Mouse (Mus musculus) T-helper 2 cell (primary cell): ENCODE measurements around the gene Adamts7.

Experiments used
- in situ Hi-C: fragments of 300-600 bp; cut with MboI, MseI; formaldehyde crosslinking; loops from one replicate; pipeline ENCODE4 v1.15.1; 2025; ENCODE audit warnings: high pct_unique_total_duplicates

The Adamts7 gene

DNA sequence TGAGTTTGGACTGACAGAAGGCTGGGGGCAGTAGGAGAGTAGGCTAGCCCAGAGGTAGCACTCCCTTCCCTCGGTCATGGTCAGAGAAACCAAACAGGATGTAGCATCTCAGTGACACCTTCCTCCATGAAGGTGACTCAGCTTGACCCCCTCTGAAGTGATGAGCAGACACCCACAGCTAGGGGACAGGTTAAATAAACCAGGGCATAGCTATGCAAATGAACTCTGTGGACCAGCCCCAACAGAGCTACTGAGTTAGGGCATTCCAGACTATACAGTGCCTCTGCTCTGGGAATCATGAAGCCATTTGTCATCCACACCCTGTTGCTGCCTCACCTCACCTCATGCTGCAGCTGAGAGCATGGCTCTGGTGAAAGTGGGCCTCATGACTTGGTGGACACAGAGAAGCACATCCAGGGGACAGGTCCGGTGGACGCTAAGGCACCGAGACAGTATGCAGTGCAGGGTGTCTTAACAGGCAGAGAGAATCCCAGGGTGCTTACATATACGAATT lies 71.1 kb downstream of the Adamts7 start:
- in situ Hi-C loops, result no loop called here

DNA sequence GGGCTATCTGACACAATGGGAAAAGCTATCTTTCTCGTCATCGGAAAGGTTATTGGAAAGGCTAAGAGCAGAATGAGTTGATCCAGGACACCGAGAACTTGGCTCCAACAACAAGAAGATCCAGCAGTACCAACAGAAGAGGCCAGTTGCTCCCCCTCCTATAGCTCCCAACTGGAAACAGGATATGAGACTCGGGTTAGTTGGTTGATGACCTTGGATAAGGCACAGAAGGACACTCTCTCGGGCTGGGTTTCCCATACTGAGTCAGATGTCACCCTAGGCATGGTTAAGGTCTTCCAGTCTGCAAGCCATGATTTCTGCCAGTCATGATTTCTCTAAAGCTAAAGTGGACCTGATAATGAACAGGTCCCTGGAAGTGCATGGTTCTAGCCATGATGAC lies 71.9 kb downstream of the Adamts7 start:
- in situ Hi-C loops, result no loop called here

DNA sequence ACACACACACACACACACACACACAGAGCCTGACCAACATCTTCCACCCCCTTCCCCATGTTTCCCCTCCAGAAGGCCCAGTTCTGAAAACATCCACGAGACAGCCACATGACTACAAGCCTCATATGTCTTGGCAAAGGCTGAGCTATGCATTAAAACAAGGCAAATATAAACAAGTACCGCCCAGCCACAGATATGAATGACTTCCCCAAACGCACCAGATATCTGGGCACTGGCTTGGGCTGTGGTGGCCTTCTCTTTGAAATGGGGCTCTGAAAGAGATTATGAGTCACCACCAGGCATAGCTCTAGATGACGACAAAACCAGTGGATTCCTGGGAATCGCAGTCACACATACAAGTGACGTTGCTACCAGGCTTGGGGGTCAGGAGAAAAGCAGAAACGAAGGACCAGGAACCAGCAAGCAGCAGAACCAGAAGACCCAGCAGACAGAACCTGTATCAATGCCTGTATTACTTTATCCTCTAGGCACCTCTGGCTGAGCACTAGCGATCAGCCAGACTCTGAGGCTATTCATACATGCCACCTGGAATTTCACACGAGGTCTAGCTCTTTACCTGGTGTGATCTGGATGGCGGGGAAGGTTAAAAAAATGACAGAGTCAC lies 72.5 kb downstream of the Adamts7 start:
- in situ Hi-C loops, result no loop called here

DNA sequence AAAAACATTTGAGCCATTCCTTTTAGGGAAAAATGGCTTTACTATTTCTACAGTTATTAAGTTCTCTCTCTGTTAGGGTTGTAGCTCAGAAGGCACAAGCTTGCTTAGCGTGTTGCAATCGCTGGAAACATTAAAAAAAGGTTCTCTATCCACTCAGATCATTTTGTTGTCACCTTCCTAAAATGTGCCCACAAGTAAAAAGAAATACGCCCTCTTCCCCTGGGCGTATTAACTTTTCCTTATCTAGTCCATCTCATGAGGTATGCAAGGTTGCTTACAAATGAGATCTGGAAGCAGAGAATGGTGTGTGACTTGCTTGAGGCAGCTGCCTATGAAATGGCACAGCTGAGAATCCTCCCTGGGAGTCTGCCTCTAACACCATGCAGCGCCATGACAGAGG lies 73.9 kb downstream of the Adamts7 start:
- in situ Hi-C loops, result no loop called here

DNA sequence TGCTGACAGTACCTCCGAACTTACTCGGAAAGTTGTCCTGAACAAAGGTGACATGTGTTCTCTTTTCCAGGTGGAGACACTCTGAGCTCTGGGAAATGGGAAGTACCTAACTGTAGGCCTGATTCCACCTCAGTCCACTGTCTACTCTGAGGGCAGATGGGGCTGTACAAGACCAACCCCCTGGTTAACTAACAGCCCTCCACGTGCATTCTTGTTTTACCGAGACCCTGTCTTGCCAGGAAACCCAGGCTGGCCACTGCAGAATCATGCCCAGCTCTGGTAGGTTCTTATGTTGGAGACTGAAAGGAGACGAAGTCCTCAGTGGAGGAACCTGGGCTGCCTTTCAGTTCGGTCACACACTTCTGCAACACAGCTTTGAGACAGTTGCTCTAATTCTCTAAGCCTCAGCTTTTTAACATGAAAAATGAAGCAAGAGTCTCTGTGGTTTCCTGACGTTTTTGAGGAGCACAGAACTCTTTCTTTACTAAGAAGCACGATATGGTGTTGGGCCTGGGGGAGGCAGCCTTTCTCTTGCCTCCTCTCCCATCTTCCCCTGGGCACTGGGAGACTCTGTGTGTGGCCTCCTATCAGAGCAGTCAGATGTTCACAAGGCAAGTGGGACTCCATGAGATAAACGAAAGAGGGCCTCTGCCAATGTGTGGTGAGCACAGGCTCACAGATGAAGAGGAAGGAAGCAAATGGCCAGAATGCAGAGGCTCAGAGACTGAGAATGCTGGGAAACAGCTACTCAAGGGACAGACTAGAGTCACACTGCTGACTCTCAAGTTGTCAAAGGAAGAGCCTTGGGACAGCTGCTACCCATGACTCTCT lies 74.6 kb downstream of the Adamts7 start:
- in situ Hi-C loops, result no loop called here

DNA sequence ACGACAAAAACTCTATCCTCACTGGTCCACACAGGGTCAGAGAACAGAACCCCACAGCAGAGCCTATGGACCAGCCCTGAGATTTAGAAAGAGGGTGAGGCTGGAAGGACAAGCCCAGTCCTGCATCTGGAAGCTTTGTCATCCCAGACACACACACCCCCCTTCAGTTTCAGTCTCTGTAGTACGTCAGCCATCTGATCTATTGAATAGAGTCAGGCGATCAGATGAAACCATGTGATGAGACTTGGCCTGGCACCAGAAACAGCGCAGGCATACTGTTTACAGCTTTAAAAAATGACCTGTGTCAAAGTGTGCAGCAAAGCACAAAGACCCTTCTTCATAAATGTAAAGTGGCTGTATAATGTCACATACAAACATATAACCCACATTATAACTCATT lies 77.7 kb downstream of the Adamts7 start:
- in situ Hi-C loops, result loop anchor here (10.0 kb wide), 1 partner anchor 116 kb away; no protein-coding TSS in a partner anchor

DNA sequence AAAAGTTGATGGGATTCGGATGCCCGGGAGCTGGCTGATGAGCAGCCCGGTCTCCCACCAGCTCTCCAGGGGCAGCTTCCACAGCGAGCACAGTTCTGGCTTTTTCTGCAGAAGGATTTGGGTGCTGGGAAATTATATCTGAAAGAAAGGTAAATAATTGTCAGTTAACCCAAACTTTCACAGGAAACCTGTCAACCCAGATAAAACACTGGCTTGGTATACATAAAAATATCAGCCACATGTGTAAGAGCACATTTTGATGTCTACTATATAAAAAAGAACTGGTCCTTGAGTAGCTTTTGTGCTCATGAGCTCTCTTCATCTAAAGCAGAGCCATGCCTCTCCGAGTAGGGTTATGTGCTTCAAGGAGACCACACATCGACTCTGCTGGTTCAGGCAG lies 78.2 kb downstream of the Adamts7 start:
- in situ Hi-C loops, result loop anchor here (10.0 kb wide), 1 partner anchor 116 kb away; no protein-coding TSS in a partner anchor

DNA sequence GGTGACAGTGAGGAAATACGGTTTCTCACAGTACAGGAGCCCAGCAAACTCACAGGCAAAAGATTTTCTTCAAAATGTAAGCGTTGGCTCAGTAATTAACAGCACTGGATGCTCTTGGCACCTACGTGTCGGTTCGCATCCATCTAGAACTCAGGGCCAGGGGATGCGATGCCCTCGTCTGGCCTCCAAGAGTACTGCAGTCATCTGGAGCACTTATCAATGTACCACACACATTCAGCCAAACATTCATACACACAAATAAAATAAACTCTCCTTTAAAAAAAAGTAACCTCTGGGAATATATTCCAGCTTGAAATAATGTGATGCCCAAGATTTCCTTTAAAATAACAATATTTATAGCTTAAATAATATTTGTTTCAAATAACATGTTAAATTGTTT lies 78.7 kb downstream of the Adamts7 start:
- in situ Hi-C loops, result loop anchor here (10.0 kb wide), 1 partner anchor 117 kb away; no protein-coding TSS in a partner anchor

DNA sequence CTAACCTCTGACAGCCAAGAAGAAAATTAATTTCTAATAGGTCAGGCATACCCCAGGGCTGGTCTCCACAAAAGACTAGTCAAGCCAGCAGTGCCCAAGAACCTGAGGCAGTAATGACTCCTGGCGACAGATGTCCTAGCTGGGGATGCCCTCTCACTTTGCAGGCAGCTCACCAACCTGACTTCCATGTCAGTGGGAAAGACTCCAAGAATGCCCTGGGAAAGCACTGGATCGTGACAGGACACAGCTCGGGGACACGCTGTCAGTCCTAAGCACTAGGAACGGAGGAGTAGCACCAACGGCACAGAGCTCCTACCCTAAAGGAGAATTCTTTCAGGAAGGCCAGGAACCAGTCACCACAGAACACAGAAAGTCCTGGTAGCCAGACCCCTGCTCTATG lies 79.4 kb downstream of the Adamts7 start:
- in situ Hi-C loops, result loop anchor here (10.0 kb wide), 1 partner anchor 117 kb away; no protein-coding TSS in a partner anchor

DNA sequence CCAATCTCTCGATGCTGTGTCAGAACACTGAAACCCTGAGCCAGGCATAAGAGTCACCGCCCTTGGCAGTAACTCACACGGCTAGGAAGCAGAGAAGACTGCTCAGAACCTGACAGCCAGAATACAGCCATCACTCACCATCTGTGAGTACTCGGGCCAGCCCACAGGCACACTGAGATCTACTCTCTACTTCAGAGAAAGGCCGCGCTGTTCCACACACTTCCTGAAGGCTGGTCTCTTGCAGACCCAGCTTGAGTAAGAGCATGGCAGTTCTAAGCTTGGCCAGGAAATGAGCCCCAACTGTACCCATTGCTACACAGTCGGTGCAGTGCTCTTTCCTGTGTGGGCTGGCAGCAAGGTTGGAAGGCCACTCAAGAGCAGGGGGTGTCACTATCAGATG lies 80.0 kb downstream of the Adamts7 start:
- in situ Hi-C loops, result loop anchor here (10.0 kb wide), 1 partner anchor 118 kb away; no protein-coding TSS in a partner anchor

DNA sequence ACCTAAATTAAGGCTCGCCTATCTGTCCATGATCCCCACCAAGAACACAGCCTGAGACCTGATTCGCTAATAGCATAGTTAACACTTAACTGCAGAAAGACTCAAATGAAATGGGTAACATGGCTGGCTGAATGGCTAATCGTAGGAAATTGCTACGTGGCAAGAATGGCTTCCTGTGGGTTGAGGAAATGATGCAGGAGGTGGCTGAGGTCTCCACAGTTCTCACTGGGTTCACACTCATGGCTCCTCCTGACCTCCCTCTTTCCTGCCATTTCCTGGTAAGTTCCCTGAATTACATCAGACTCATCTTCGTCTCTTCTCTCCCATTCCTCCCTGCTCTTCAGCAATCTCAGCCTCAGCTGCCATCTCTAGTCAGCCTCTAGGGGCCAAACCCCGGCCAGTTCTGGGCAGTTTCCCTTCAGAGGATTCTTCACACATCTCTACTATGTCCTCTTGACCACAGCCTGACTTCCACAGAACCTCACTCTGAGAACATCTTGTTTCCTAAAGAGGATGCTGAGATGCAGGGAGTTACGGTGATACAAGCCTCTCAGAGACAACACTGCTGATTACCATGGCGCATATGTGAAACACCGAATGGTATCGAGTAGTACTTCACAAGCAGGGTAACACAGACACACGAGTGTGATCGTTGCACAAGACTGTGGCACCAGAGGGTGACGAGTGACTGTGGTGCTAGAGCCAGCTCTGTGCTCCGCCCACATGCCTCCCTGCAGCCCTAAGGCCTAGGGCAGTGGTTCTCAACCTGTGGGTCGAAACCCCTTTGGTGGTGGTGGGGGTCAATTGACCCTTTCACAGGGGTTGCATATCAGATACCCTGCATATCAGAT lies 81.7 kb downstream of the Adamts7 start:
- in situ Hi-C loops, result loop anchor here (10.0 kb wide), 1 partner anchor 120 kb away; no protein-coding TSS in a partner anchor

DNA sequence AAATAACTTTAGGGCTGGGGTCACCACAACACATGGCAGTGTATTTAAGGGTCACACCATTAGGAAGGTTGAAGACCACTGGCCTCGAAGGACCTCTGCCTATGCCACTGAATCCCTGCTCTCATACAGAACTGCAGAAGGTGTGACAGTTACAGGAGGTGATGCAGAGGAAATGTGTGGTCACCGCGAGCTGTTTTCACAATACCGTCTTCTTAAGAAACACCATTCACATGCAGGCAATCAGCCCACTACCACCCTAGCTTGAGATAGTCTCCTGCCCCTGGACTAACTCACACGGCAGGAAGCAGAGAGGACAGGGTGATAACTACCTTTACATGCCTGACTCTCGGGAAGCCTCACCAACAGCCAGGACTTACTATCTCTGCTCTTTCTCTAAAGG lies 82.3 kb downstream of the Adamts7 start:
- in situ Hi-C loops, result loop anchor here (10.0 kb wide), 1 partner anchor 120 kb away; no protein-coding TSS in a partner anchor

DNA sequence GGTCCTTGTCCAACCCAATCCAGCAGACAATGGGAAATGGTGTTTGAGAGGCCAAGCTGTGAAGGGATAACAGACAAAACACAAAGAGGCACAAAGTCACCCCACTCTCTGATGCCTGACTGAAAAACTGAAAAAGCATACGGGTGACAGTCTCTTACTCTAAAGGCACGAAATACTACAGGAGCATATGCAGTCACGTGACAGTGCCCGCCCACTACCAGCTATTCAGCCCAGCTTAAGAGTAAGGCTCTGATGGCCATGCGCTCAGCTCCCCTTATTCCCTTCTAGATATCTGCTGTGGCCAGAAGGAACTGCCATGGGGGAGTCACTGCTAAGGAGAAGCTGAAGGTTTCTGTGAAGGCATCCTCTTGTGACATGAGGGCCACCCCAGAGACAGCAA lies 82.9 kb downstream of the Adamts7 start:
- in situ Hi-C loops, result loop anchor here (10.0 kb wide), 1 partner anchor 121 kb away; no protein-coding TSS in a partner anchor

DNA sequence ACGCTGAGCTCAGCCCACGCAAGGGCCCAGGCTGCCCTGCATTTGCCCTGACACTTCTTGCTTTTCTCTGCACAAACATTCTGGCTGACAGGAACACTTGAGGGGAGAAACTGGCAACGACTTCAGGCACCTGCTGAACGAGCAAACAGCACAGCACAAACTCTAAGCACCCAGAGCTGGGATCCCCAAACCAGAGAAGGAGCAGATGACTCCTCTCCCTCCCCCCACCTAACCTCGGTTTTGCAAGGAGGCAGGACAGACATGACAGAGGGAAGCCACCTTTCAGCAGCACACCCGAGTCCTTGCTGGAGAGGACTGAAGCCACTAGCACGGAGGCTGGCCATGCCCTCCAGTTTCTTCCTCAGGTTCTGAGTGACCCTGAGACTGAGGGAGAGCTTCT lies 84.4 kb downstream of the Adamts7 start:
- in situ Hi-C loops, result loop anchor here (10.0 kb wide), 1 partner anchor 123 kb away; no protein-coding TSS in a partner anchor

DNA sequence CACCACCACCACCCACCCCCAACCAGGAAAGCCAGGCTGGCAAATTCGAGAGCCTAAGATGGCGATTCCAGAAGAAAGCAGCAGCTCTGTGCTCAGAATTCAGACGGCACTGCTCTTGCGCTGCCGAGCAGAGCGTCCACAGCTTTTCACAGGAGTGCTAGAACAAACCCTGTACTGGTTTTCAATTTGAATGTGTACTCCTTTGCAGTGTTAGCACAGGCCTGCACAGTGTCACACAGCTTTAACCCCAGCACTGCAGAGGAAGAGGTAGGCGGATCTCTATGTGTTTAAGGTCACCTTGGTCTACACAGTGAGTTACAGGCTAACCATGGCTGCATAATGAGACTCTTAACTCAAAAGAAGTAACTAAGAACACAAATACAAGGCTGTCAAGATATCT lies 85.5 kb downstream of the Adamts7 start:
- in situ Hi-C loops, result loop anchor here (10.0 kb wide), 1 partner anchor 124 kb away; no protein-coding TSS in a partner anchor

DNA sequence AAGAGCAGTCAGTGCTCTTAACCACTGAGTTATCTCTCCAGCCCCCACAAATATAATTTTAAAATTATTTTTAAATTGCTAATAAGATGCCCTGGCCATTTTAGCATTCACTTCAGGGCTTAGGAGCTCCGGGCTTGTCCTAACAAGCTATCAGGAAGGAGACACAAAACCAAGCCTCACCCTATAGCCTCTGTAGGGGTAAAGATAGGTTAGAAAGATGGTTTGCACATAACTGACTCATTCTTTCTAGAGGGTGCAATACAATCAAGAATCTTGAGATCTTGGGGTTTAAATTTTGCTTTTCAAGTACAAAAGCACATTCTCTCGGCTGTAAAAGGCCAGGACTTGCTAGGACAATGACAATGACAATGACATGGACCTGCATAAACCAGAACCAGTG lies 86.2 kb downstream of the Adamts7 start:
- in situ Hi-C loops, result loop anchor here (10.0 kb wide), 1 partner anchor 124 kb away; no protein-coding TSS in a partner anchor

DNA sequence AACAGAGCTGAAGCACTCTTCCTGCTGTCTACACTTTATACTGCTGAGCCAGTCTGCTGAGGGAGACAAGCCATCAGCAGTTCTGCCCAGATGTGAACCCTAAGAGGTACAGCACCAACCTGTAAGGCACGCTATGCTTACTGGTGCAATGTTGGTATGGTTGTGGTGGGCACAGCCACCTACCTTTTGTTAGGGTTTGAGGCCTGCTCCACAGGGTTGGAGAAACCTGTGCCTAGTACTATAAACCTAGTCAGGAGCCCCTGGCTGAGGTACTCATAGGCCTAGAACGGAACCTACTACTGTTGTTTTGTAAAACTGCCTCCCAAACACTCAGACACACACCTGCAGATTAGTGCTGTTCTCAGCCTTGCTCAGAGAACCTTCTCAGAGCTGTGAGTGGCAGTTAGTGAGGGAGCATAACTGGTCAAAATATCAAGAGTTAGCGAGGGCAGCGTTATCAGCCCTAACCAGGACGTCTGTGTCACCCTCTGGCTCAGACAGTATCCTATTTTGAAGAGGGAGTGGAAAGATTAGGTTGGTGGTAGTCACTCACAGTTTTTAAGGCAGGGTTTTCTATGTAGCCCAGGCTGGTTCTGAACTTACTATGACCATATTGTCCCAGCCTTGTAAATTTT lies 87.4 kb downstream of the Adamts7 start:
- in situ Hi-C loops, result no loop called here

DNA sequence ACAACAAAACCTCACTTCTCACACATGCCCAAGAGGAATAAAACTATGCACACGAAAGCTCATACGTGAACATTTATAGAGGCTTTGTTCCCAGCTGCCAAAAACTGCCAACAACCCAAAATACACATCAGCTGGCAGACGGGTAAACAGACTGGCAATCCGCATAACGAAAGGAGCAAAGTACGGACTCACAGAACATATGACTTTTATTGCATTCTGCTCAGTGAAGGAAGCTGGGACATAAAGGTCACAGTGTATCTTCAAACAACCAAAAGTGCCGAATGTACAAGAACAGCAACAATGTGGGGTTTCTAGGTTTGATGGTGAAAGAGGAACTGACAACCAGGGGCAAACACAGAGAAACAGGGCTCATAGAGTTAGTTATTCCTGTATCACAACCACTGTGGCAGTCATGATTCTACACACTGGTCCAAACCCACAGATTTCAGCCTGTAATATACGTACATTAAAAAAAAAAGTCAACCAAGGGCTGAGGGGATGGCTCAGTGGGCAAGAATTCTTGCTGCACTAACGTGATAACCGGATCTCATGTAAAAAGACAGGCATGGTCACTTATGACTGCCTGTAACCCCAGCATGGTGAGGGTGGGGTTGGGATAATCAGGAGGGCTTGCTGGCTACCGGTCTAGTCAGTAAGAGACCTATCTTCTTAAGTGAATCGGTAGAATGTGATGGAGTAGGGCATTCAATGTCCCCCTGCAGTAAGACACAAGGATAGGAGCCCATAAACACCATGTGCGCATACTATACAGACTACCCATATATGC lies 88.3 kb downstream of the Adamts7 start:
- in situ Hi-C loops, result no loop called here

DNA sequence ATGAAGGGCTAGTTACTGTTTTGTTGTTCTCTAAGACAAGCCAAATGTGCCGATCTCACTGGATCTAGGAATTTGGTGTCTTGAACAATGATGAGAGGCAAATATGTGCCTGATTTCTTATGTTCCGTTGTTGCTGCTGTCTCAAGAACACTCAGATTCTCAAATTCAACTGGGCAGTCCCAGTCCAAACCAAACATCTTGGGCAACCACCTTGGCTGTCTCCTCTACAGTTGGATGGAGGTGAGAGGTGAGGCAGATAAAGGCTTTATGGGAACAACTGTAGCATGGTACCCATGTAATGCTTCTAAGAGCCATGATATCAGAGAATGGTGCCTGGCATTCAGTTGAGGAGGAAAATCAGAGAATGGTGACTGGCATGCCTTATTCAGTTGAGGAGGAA lies 90.3 kb downstream of the Adamts7 start:
- in situ Hi-C loops, result no loop called here

DNA sequence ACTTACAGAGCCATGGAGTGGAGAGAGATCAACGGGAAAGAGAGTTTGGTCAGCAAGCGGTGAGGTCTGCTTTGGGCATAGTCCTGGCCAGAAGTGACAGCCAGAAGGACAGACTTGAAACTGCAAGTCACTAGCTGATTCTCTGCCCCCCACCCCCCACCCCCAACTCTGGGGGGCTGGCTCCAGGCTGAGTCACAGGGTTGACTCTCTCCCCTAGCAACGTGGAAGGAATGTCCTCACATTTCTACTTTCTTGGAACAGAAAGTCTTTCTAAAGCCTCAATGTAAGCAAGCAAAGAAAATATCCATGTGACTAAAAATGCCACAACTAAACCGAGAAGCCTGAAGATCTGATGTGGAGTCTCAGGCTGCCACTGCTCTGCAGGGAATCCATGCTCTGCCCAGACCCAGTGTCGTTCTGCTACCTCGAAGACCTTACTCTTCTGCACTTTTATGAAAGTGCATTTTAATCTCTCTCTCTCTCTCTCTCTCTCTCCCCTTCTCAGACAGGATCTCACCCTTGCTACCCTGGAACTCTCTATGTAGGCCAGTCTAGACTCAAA lies 93.1 kb downstream of the Adamts7 start:
- in situ Hi-C loops, result no loop called here
